Mouse (Mus musculus) MEL (cell line): Measurements from ENCODE around the gene Tlx2.

Source experiments
- CTCF ChIP-seq, 3 experiments: IDR thresholded peaks in 2 of 3; conservative IDR thresholded peaks in 1 of 3; 2 replicates each; pipeline ENCODE4 v1.5.1; 2011 to 2012; ENCODE audit warnings: low read length in 3 of 3, low read depth in 2 of 3, mild to moderate bottlenecking in 2 of 3, improper control_type of control experiment in 1 of 3, inconsistent platforms in 1 of 3, mixed read lengths in 1 of 3, moderate library complexity in 1 of 3; ENCODE audit not compliant: control insufficient read depth in 1 of 3, insufficient read depth in 1 of 3, poor library complexity in 1 of 3, severe bottlenecking in 1 of 3
- ELF1 ChIP-seq: IDR thresholded peaks from 2 replicates; pipeline ENCODE4 v1.6.1; 2014; ENCODE audit warnings: low read depth, mild to moderate bottlenecking, inconsistent platforms, low read length, improper control_type of control experiment, moderate library complexity
- EP300 ChIP-seq, 2 experiments: IDR thresholded peaks; 2 replicates each; pipeline ENCODE4 v1.6.1; 2011; ENCODE audit warnings: improper control_type of control experiment in 2 of 2, low read length in 2 of 2, low read depth in 1 of 2, mild to moderate bottlenecking in 1 of 2
- GATA1 ChIP-seq: IDR thresholded peaks from 2 replicates; pipeline ENCODE4 v1.6.1; 2011; ENCODE audit warnings: low read depth, low read length, improper control_type of control experiment
- MAX ChIP-seq: IDR thresholded peaks from 2 replicates; pipeline ENCODE4 v1.6.1; 2011; ENCODE audit warnings: low read length, improper control_type of control experiment
- MAZ ChIP-seq: IDR thresholded peaks from 2 replicates; pipeline ENCODE4 v1.6.1; 2012; ENCODE audit warnings: low read depth, mild to moderate bottlenecking, inconsistent platforms, low read length, improper control_type of control experiment
- MXI1 ChIP-seq: IDR thresholded peaks from 2 replicates; pipeline ENCODE4 v1.6.1; 2011; ENCODE audit warnings: mild to moderate bottlenecking, low read depth, low read length, improper control_type of control experiment
- POLR2A ChIP-seq, 2 experiments: IDR thresholded peaks; 2 replicates each; pipeline ENCODE4 v1.6.1; 2011 to 2012; ENCODE audit warnings: low read length in 2 of 2, mild to moderate bottlenecking in 2 of 2, control low read depth in 1 of 2, improper control_type of control experiment in 1 of 2, low read depth in 1 of 2, moderate library complexity in 1 of 2; ENCODE audit not compliant: control insufficient read depth in 1 of 2, insufficient read depth in 1 of 2, poor library complexity in 1 of 2
- POLR2AphosphoS2 ChIP-seq: IDR thresholded peaks from 2 replicates; pipeline ENCODE4 v1.6.1; 2011; ENCODE audit warnings: low read length, improper control_type of control experiment
- RAD21 ChIP-seq: IDR thresholded peaks from 2 replicates; pipeline ENCODE4 v1.6.1; 2011; ENCODE audit warnings: mild to moderate bottlenecking, low read depth, low read length, improper control_type of control experiment
- SIN3A ChIP-seq: IDR thresholded peaks from 2 replicates; pipeline ENCODE4 v1.6.1; 2012; ENCODE audit warnings: low read length, improper control_type of control experiment, inconsistent platforms
- USF2 ChIP-seq, 2 experiments: IDR thresholded peaks; 2 replicates each; pipeline ENCODE4 v1.6.1; 2011 to 2012; ENCODE audit warnings: improper control_type of control experiment in 2 of 2, low read length in 2 of 2, borderline replicate concordance in 1 of 2, inconsistent platforms in 1 of 2, low read depth in 1 of 2, mild to moderate bottlenecking in 1 of 2; ENCODE audit not compliant: insufficient read depth in 1 of 2

GRCm38 (mm10) chr6:83071220-83071619, 1.1 kb upstream of the Tlx2 start:
- TF ChIP-seq MXI1 (no peak), CTCF (IDR thresholded peaks at IDR 0.05 in 2 of 3, conservative IDR thresholded peaks at IDR 0.05 in 1 of 3; ENCODE audit: control insufficient read depth in 1 of 3, insufficient read depth in 1 of 3, low read depth in 2 of 3, low read length in 3 of 3, poor library complexity in 1 of 3, severe bottlenecking in 1 of 3) (no peak), USF2 (IDR thresholded peaks at IDR 0.05; ENCODE audit: borderline replicate concordance in 1 of 2, insufficient read depth in 1 of 2, low read depth in 1 of 2, low read length in 2 of 2) (no peak), POLR2AphosphoS2 (no peak), MAX (no peak), GATA1 (no peak), EP300 (IDR thresholded peaks at IDR 0.05; ENCODE audit: low read depth in 1 of 2, low read length in 2 of 2) (no peak), ELF1 (no peak), SIN3A (no peak), POLR2A (IDR thresholded peaks at IDR 0.05; ENCODE audit: control insufficient read depth in 1 of 2, insufficient read depth in 1 of 2, low read depth in 1 of 2, low read length in 2 of 2, poor library complexity in 1 of 2) (no peak), MAZ (no peak), RAD21 (no peak)
